Mouse (Mus musculus): Measurements from ENCODE around the gene Serinc3.
"Not testable (repeated sequence)": the region's sequence is repeated elsewhere in the genome, so short reads cannot be mapped to it uniquely, and the experiment has no call there.

The Serinc3 gene

DNA sequence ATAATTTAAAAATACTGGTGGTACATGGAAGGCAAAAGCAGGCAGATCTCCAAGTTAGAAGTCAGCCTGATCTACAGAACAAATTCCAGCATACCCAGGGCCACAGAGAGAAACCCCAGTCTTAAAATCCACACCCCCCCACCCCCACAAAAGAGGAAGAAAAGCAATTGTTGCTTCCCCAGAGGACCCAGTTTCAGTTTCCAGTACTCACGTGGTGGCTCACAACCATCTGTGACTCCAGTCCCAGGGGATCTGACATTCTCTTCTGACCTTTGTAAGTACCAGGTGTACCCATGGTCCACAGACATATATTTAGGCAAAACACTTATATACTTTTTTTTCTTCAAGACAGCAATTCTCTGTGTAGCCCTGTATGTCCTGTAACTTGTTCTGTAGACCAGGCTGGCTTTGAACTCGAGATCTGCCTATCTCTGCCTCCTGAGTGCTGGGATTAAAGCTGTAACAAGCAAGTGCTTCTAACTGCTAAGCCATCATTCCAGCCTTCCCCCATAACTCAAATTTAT, 17.8 kb upstream of the Serinc3 start:
- DNase-seq (ENCODE audit: low read depth): no peak

DNA sequence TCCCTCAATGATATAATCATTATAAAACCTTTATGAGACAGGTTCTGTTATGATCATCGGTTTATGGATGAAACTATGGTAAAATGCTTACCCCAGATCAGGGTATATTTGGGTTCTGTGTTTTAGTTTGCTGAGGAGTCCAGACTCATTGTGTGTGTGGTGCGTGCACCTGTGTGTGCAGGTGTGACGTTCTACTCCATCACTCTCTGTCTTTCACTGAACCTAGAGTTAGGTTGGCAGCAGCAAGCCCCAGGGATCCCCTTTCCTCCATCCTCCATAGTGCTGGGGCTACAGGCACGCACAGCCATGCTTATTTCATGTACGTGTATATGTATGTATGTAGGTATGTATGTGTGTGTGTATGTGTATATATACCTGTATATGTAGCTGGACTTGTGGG, 17.1 kb upstream of the Serinc3 start:
- DNase-seq (ENCODE audit: low read depth): no peak

DNA sequence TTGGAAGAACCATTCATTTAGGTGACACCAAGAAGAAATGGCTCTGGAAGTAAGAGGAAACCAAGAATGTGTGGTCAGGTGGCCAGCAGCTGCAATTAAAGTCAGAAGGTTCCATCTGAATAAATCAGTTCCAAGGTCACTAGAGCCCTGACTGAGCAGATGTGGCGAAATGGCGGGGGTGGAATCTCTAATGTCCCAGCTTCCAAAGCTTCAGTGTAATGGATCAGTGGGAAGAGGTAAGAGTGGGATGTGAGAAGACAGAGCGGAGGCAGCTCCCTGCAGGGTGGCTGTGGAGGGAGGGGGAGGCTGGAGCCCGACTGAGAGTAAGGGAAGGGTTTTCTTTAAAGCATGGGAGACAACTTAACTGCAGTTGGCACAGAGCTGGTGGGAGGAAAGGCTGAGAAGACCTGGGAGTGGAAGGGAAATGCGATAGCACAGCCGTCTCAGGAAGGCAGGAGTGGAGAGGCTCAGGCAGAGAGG, 16.5 kb upstream of the Serinc3 start:
- peak; percentile 40 for DNase-seq (ENCODE audit: low read depth)

DNA sequence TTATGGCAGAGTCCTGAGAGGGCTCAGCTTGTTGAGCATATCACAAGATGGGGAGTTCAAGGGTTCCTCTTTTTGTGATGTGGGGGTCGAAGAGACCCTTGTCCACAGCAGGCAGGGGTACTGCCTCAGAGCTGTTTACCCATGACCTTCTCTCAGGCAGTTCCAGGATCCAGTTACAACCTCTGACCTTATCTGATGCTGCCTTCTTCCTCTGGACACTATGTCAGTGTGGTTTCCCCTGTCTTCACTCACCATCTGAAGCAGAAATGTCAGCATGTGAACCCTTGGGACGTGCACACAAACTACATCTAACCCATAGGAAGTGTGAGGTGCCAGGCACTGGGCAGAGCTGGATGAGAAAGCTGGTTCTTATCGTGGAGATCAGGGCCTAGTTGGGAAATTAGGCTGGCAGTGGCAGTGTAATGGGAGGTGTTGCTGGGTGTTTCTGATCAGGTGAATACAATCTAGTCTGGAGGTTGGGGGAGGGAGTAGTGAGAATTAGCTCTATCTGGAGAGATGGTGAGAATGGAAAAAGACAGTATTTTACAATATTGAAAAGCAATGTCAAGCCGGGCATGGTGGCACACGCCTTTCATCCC, 15.3 kb upstream of the Serinc3 start:
- DNase-seq (ENCODE audit: low read depth): no peak

DNA sequence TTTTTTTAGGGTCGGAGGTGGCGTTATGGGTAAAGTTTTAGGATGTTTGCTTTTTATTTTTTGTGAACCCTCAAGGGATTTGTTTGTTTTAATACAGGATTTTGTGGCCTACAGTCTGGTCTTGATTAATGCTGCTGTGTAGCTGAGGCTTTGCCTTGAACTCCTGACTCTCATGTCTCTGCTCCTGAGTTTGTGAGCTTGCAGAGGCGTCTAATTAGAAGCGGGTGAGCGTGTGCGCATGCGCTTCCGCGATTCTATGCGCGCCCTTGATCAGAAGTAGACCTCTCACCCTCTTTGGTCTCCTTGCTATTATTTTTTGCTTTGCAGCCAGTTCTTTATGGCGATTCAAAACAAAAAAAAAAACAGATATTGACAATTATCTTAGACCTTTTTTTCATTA, 14.5 kb upstream of the Serinc3 start:
- DNase-seq (ENCODE audit: low read depth): no peak

DNA sequence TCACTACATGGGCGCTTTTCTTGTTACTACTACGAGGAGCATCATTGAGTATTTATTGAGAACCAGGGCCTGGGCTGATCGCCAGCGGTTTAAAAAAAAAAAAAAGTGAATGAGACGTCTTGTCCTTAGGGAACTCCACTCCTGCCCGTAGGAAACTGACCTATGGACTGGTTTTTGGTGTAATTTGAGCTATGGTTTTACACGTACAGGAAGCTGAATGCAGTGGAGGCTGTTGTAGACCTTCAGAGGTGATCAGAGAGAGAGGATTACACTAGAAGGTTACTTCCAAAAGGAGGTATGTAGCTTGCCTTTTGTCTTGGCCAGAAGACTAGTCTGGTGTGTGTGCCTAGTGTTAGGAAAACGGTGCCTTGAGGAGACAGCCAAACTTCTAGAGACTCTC, 14.0 kb upstream of the Serinc3 start:
- peak; percentile 60 for DNase-seq (ENCODE audit: low read depth)

DNA sequence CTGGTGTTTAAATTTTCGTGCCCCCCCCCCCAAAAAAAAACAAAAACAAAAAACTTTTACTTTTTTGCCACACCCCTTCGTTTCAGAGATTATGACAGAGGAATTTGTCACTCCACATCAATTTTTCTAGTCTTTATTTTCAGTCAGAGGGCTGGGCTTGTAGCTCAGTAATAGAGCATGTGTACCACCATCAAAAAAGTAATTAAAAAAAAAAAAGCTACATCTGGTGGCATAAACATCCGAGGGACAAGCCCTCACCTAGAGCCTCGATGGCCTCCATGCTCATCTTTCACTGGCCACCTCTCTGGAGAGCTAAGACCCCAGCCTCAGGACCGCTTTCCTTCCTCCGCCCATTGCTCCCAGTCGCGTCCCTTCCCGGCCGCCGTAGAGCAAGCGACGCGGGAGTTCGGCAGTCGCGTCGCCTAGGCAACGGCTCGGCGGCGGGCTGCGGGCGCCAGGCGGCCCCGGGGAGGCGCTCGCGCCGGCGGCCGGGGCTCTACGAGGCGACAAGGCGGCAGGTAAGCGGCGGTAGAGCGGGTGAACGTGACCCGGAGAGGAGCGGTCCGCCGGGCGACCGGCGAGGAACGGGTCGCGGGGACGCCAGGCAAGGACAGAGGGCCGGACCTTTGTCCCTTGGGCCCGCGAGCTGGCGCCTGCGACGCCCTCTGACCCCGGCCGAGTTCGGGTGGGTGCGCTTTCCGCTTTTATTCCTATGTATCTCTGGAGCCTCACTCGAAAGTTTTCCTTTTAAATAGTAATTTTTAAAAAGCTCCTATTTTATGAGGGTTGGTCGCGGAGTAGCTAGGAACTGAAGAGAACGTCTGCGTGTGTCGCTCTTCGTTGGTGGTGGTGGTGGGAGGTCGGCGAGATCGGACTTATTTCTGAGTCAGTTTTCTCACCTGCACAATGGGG, 13.3 kb upstream of the Serinc3 start, which contains the start of gene Pkig:
Gene Pkig (plus strand): TSS at position 412 of the 912 bp plus-strand sequence.
- no peak for DNase-seq (ENCODE audit: low read depth)

DNA sequence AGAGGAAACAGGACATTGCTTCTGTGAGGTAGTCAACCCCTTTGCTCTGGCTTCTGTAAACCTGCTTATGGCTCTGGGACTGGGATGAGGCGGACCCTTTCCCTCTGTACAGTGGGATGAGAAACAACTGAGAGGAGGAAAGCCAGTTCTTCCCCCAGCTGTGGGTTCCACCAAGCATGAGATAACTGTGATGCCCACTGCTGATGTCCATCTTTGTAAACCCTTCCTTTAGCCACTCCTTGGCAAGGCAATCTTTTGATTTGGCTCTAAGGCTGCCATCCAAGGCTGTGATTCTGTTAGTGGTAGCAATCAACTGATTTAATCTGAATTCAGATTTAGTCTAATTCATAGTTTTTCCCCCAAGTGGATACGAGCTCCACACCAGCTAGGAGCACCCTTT, 12.6 kb upstream of the Serinc3 start:
- DNase-seq (ENCODE audit: low read depth): no peak

DNA sequence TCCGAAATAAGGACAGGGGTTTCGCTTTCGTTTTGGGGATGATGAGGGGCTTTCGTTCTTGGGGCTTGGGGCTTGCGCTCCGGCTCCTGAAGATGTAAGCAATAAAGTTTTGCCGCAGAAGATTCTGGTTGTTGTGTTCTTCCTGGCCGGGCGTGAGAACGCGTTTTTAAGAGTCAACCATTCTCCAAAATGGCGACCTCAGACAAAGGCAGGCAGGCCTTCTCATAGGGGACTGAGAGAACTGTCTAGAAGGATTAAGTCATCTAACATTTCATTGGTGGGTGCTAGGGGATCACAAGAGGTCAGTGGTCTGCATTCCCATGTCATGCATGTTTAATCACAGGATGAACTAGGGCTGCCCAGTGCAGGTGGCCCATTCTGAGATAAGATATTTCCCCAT, 10.8 kb upstream of the Serinc3 start:
- not testable (repeated sequence) for DNase-seq (ENCODE audit: low read depth)

DNA sequence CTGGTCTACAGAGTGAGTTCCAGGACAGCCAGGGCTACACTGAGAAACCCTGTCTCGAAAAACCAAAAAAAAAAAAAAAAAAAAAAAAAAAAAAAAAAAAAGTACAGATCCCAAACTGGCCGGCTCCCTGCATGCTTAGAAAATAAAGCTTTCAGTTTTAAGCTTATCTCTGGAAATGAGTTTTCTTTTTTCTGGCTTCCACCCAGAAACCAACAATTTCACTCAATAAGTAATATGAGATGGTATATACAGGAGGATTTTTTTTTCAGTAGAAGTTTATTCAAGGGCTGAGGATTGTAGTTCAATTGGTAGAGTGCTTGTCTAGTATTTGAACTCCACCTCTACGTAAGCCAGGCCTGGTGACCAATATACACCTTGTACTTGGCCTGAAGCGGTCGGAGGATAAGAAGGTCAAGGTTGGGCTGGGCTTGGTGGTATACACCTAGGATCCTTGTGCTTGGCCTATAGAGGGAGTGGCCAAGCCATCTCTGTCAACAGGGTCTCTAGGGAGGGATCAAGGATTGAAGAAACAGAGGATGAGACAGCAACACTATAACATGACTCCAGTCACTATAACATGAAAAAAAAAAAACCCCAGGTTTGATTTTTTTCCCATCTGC, 1.6 kb upstream of the Serinc3 start:
- no peak for DNase-seq (ENCODE audit: low read depth)

DNA sequence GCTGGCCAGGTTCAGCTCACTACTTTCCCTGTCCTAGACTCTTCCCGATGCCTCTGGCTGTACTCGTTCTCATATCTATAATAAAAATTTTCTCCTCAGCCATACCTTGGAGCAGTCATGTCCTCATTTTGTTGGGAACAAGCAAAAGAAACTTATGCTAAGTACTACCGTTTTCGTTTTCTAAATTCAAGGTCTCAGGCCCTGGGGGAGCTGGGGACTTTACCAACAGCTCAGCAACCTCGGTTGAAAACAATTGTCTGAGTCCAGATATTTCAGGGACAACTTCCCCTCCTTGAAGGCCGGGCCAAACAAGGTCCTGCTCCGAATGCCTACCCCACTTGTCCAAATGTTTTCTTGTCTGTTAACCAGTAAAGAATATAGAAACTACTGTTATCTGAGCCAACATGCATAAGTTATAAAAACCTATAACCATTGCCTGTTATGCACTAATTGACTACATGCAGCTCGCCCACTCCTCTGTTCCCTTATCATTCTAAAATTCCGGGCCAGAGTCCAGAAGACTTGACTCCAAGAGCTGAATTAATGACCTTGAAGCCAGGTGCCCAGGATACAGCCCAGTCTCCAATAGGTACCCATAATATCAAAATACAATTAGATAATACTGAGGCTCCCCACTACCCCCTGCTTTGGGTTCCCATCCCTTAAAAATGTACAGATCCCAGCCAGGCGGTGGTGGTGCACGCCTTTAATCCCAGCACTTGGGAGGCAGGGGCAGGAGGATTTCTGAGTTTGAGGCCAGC, 949 bp upstream of the Serinc3 start:
- DNase-seq (ENCODE audit: low read depth): no peak

DNA sequence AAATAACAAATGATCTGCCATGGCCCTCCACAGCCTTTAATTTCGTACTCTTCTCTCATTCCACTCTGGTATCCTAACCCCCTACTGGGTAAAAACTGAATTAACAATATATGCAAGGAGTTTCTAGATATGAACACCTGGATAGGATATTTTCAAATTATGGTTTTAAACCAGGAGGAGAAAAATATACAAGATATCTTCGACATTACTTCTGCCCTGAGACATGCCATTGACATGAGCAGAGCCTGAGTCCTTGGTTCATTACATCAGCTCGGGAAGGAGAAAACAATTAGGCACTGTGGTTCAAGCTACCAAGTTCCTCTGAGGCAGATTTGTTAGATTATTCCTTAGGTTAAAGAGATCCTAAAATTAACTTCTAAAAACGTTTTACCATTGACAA, 884 bp downstream of the Serinc3 start:
- no peak for DNase-seq (ENCODE audit: low read depth)

DNA sequence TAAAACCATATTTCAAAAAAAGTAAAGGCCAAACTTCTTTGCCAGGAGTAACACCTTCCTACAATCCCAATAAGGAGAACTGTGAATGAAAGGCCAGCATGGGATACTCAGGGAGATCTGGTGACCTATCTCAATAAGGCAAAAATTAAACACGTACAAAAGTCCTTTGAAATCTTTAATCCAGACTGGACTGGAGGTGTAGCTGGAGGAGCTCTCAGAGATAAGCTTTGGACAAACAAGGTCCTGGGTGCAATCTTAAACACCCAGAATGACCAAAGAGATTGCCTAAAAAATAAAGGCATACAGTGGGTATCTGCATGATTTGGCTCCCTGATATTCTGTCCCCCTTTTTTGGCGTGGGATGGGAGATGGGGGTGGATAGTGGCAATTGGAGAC, 1.4 kb downstream of the Serinc3 start:
- DNase-seq (ENCODE audit: low read depth): no peak

DNA sequence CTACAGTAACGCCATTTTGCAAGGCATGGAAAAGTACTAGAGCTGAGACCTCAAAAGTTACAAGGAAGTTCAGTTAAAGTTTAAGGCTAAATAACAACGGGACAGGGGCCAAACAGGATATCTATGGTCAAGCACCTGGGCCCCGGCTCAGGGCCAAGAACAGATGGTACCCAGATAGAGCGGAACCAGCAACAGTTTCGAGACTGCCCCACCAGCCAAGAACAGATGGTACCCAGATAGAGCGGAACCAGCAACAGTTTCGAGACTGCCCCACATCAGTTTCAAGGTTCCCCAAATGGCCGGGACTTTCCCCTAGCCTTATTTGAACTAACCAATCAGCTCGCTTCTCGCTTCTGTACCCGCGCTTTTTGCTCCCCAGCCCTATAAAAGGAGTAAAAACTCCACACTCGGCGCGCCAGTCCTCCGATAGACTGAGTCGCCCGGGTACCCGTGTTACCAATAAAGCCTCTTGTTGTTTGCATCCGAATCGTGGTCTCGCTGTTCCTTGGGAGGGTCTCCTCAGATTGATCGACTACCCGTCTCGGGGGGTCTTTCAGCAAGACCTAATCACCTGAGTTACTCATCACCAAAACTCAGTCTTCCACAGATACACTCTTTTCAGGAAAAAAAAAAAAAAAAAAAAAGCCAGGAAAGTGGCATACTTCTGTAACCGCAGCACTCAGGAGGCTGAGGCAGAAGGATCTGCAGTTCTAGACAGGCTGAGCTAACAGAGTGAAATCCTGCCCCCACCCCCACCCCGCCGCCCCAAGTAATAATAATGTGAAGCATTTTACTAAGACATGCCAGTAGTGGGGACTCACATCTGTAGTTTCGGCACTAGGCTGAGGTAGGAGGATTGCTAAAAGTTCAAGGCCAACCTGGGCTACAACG, 2.0 kb downstream of the Serinc3 start:
- DNase-seq (ENCODE audit: low read depth): no peak

DNA sequence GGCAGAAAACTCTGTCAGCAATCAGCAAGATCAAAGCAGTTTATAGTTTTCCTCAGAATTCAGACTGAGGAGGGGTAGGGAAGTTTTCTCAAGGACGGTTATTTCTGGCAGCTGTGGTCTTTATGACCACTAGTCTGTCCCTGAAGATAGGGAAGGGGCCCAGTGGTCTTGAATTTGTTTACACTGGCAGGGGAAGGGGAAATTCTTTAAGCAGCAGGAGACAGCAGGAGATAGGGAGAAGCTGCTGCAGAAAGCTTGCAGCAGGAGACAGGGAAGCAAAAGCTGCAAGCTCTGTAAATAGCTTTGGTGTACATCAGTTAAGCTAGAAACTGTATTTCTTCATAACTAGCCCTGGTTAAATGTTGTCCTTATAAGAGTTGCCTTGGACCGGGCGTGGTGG, 3.2 kb downstream of the Serinc3 start:
- DNase-seq (ENCODE audit: low read depth): no peak

DNA sequence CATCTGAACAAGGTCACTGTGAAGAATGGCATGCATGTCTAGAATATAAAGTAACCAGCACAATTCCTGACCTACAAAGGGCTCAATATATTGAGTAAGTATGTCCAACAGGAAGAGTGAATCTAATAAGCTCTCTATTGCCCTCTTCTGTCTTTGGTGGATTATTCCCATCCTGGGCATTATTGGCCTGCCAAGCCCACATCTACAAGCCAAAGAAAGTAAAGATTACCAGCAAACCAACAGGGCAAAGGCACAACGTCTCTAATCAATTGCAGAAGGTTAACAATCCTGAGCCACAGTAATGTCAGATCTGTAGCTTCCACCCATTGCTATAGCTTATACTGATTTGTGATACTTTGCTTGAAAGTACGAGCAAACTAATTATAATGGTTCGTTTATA, 4.4 kb downstream of the Serinc3 start:
- no peak for DNase-seq (ENCODE audit: low read depth)

DNA sequence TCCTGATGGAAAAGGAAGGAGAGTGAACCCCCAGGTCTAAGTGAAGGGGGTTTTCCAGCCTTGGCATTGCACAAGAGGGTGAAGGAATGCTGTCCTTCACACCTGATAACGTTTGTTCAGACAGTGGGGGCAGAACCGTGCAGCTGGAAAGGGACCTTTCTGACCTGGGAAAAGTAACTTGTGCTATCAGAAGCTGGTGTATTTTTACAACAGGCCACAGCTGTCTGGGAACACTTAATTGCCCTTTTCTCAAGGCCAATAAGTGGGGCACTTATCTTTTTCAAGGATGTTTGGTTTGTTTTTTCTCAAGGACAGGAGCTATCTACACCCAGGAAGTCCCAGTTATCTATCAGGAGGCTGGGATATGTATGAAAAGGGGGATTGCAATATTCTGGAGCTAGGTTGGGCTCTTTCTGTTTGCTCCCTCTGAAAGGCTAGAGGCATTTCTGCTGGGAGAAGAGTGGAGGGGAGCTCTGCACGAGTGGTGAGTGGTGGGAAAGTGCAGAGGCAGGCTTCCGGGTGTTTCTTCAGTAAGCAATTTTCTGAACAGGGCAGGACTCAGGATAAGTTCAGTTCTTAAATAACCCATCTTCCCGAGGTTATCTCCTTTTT, 7.2 kb downstream of the Serinc3 start:
- no peak for DNase-seq (ENCODE audit: low read depth)

DNA sequence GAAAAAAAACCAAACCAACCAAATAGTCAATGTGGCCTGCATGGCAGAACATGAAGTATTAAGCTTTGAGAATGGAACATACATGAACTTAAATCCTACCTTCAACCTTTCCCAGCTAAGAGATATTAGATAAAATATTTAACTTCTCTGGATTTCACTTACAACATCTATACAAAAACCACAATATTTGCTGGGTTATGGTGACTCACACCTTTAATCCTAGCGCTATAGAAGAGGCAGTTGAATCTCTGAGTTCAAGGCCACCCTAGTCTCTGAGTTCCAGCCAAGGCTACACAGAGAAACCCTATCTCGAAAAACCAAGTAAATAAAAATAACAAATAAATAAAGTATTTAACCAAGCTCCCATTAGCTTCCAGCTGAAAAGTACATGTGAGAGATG, 8.9 kb downstream of the Serinc3 start:
- no peak for DNase-seq (ENCODE audit: low read depth)

DNA sequence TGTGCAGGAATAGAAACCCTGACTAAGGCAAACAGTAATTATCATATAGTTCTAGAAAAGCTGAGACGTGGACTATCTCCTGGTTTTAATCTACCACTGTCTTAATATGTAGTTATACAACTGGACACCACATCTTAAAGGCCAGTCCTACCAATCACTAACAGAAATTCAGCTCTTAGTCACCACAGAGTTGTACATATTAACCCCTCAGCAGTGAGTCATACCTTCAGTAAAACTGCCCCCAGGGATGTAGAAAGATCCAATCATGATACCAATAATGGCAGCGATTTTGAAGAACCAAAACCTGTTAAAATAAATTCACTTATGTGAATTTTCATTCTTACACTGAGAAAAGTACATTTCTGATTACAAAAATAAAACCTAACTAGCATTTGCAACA, 10.7 kb downstream of the Serinc3 start:
- no peak for DNase-seq (ENCODE audit: low read depth)

DNA sequence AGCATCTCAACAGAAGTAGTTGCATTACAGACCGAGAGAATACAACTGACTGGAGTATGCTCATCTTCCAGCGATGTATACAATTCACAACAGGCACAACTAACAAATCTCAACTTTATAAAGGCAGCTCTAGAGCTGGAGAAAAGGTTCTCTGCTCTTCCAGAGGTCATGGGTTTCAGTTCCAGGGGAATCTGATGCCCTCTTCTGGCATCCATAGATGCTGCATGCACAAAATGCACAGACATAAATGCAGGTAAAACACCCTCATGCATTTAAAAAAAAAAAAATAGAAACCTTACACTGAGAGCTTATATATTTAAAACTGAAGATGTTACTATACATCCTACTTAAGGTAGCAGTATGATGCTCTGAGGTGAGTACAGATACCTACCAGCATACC, 13.2 kb downstream of the Serinc3 start:
- no peak for DNase-seq (ENCODE audit: low read depth)

DNA sequence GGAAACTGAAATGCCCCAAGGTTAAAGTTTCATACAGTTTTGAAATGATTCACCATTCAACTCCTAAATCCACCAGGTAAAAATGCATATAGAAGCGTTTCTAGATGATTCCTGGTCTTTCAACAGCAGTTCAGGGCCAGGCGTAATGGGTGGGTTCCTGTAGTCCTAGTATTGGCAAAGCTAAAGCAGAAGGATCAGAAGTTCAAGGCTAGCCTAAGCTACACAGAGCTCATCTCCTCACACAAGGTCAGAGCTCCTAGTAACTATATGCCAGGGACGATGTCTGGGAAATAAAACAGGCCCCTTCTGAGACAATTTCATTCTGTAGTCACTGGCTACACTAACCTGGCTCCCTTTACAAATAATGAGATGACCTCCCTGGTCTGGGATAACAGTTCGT, 13.7 kb downstream of the Serinc3 start:
- DNase-seq (ENCODE audit: low read depth): no peak
